Mouse (Mus musculus) liver, adult 2 months (tissue): Measurements from ENCODE around the gene BC028528.

Experiments
- CTCF ChIP-seq: fragments of 200-500 bp; IDR thresholded peaks from 2 replicates; pipeline ENCODE4 v1.5.1; 2011; ENCODE audit warnings: low read depth, low read length, control low read depth
- POLR2A ChIP-seq: fragments of 200-500 bp; IDR thresholded peaks from 2 replicates; pipeline ENCODE4 v1.6.1; 2011; ENCODE audit warnings: low read length, control low read depth; ENCODE audit not compliant: insufficient read depth; ENCODE audit errors: extremely low read depth

DNA sequence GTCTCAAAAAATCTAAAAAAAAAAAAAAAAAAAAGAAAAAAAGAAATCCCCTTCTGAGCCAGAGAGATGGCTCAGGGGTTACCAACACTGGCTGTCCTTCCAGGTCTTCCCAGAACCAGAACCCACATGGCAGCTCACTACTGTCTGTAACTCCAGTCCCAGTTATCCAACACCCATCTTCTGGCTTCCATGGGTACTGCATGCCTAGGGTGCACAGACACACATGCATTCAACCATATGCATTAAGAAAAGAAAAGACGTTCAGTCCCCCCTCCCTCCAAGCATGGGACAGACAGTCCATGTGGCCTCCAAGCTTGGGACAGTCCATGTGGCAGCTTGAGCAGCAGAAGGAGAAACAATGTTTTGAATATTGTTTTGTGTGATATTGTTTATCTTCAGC lies 40.4 kb upstream of the BC028528 start:
- no peak for TF ChIP-seq CTCF
- TF ChIP-seq POLR2A = no peak
